8 mouse cellular contexts compared by ENCODE assay signal in the genomic region with DNA sequence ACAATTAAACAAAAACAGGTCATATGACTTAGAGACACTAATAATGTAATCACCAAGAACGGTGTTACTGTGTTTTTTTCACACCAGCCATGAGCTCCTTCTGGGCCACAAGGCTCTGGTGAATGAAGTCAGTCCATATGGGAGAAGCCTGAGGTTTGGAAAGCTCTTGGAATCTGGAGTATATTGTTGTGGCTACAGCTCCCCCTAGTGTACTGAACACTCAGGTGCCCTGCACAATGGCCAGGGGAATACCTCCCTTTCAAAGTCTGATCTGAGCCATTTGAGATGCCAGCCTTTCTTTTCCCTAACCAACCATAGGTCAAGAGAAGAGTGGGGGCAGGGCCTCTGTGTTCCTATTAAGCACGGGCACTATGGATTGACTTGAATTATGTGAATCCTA.
DNase-seq lines count a peak whose midpoint lies in the region; ATAC-seq lines count a peak whose summit lies in the region.

No protein-coding gene starts in this region.

- H3K27ac ChIP-seq in forebrain, embryonic 15.5 days (replicated peaks), result no peak overlapping the region
- no peak overlapping the region for H3K27ac ChIP-seq in hindbrain, embryonic 11.5 days (ENCODE audit: low read depth, low read length)

- ATAC-seq in forebrain, embryonic 15.5 days (replicated peaks), result peak; percentile 95
- peak; percentile 92 for ATAC-seq in hindbrain, embryonic 11.5 days (ENCODE audit: low FRiP score)
- no peak for ATAC-seq in erythroblast, adult 5-6 weeks (replicated peaks; ENCODE audit: low FRiP score, poor library complexity, severe bottlenecking)

- no peaks in the 10 kb centered on the region for H3K36me3 ChIP-seq in forebrain, embryonic 15.5 days
- no peaks in the 10 kb centered on the region for H3K36me3 ChIP-seq in hindbrain, embryonic 11.5 days (ENCODE audit: control insufficient read depth, insufficient read depth, low read length)

- no peaks in the 10 kb centered on the region for H3K9me3 ChIP-seq in forebrain, embryonic 15.5 days
- no peaks in the 10 kb centered on the region for H3K9me3 ChIP-seq in hindbrain, embryonic 11.5 days (ENCODE audit: control insufficient read depth, low read length)

- no peak overlapping the region for H3K4me2 ChIP-seq in forebrain, embryonic 15.5 days (replicated peaks)
- H3K4me2 ChIP-seq in hindbrain, embryonic 11.5 days (replicated peaks; ENCODE audit: low read depth, low read length), result no peak overlapping the region

- DNase-seq in NIH3T3 (ENCODE audit: low read depth), result peak; percentile 89
- DNase-seq in cerebellum, adult 11 months, result peak; percentile 58
- peak; percentile 85 for DNase-seq in hindbrain, embryonic 11.5 days (ENCODE audit: low spot score)
- DNase-seq in layer of hippocampus, adult 8-10 months (ENCODE audit: low spot score in 2 of 2), result peak; percentile 76 to 83
- DNase-seq in lung, adult 18-20 months, result peak; percentile 43 to 60
- peak; percentile 70 for DNase-seq in ovary, postnatal 14 days (ENCODE audit: low spot score)

- H3K27me3 ChIP-seq in forebrain, embryonic 15.5 days, result no peaks in the 10 kb centered on the region
- no peaks in the 10 kb centered on the region for H3K27me3 ChIP-seq in hindbrain, embryonic 11.5 days (ENCODE audit: control insufficient read depth, insufficient read depth, low read length)

- H3K9ac ChIP-seq in forebrain, embryonic 15.5 days (replicated peaks), result no peak overlapping the region
- H3K9ac ChIP-seq in hindbrain, embryonic 11.5 days (ENCODE audit: low read depth, low read length), result no peak overlapping the region

- no peak overlapping the region for H3K4me3 ChIP-seq in forebrain, embryonic 15.5 days
- H3K4me3 ChIP-seq in hindbrain, embryonic 11.5 days (ENCODE audit: low read depth, low read length), result no peak overlapping the region

- H3K4me1 ChIP-seq in forebrain, embryonic 15.5 days, result peaks cover 7% of the 10 kb centered on the region
- no peaks in the 10 kb centered on the region; the same call in 1 of the 2 replicates for H3K4me1 ChIP-seq in hindbrain, embryonic 11.5 days (replicated peaks; ENCODE audit: control insufficient read depth, insufficient read depth, low read length)

- 7% methylated on average over 2 of the region's 2 CpGs for WGBS in forebrain, embryonic 15.5 days
- 3% methylated on average over 2 of the region's 2 CpGs for WGBS in hindbrain, embryonic 11.5 days
